Mouse (Mus musculus) T-cell, adult 2 months (primary cell): Measurements from ENCODE around the gene Nudcd3.

Source experiments
- DNase-seq: peaks from one replicate; pipeline ENCODE4 v3.0.0; 2022; ENCODE audit warnings: low spot score

The Nudcd3 gene

GRCm38 (mm10) chr11:6063501-6064214 is 136.6 kb downstream of the Nudcd3 start:
- no peak for DNase-seq

- DNase-seq, result no peak
These were observed 137.2 kb downstream of the Nudcd3 start for GRCm38 (mm10) chr11:6063065-6063464.

- no peak for DNase-seq
These were observed 137.9 kb downstream of the Nudcd3 start for GRCm38 (mm10) chr11:6062329-6062728.

GRCm38 (mm10) chr11:6061891-6062290 is 138.3 kb downstream of the Nudcd3 start:
- DNase-seq, result no peak

- DNase-seq, result no peak
These were observed 141.1 kb downstream of the Nudcd3 start for GRCm38 (mm10) chr11:6059162-6059561.
